Comparison of ENCODE assay signal across 8 mouse cellular contexts in the genomic region with DNA sequence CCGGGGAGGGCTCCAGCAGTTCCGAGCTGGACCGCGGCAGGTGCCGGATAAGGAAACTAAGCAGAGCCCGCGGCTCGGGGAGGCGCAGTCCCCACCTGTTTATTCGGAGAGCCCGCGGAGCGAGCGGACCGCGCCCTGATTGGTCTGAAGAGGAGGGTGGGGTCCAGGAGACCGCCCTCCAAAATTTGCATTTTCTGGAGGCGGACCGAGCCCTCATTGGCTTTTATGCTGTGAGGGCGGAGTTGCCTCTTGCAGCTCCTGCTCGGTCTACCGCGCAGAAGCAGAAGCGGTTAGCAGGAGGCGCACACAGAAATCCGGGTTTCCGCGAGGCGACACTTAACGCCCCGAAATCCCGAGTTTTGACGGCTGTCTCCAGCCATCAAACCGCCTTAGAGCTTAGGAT. TPM values are rescaled to one million over a fixed set of nuclear protein-coding genes. Genes with fewer than 3 reads are reported as not detected.
DNase-seq lines count a peak whose midpoint lies in the region; ATAC-seq and TF ChIP-seq lines count a peak whose summit lies in the region.

No protein-coding gene starts in this region.

- H3K36me3 ChIP-seq in hindbrain, embryonic 10.5 days, result no peaks in the 10 kb centered on the region
- H3K36me3 ChIP-seq in lung, postnatal 0 days (ENCODE audit: insufficient read depth, low read length), result no peaks in the 10 kb centered on the region

- under 1% methylated on average over 34 of the region's 34 CpGs for WGBS in hindbrain, embryonic 10.5 days
- WGBS in lung, postnatal 0 days, result under 1% methylated on average over 33 of the region's 34 CpGs

- TF ChIP-seq EP300 in lung, postnatal 0 days (IDR thresholded peaks at IDR 0.05), result no peak

- H3K4me2 ChIP-seq in lung, postnatal 0 days (replicated peaks; ENCODE audit: low read depth, low read length), result peak overlapping the region; percentile 54

- H3K9me3 ChIP-seq in hindbrain, embryonic 10.5 days, result no peaks in the 10 kb centered on the region
- H3K9me3 ChIP-seq in lung, postnatal 0 days (ENCODE audit: low read length), result no peaks in the 10 kb centered on the region

- H3K9ac ChIP-seq in lung, postnatal 0 days (replicated peaks; ENCODE audit: low read depth), result no peak overlapping the region

- H3K4me3 ChIP-seq in hindbrain, embryonic 10.5 days, result peak overlapping the region; percentile 45
- H3K4me3 ChIP-seq in lung, postnatal 0 days (ENCODE audit: low read depth, low read length), result peak overlapping the region; percentile 25

- TF ChIP-seq CTCF in lung, postnatal 0 days (IDR thresholded peaks at IDR 0.05), result no peak

- no peak overlapping the region for H3K27ac ChIP-seq in hindbrain, embryonic 10.5 days
- no peak overlapping the region for H3K27ac ChIP-seq in lung, postnatal 0 days (ENCODE audit: low read length)

- peak; percentile 25 for DNase-seq in NIH3T3 (ENCODE audit: low read depth)
- DNase-seq in cerebellum, adult 9-11 months, result peak; percentile 93
- DNase-seq in hindbrain, embryonic 10.5 days (ENCODE audit: low spot score), result peak; percentile 89
- DNase-seq in layer of hippocampus, postnatal 10 days (ENCODE audit: low spot score in 2 of 2), result peak; percentile 78 to 83
- DNase-seq in lung, postnatal 0 days (ENCODE audit: low spot score), result peak; percentile 96
- DNase-seq in ovary, postnatal 14 days (ENCODE audit: low spot score), result peak; percentile 75
- DNase-seq in thymus, postnatal 14 days, result peak; percentile 90

- peaks cover 100% of the 10 kb centered on the region for H3K27me3 ChIP-seq in hindbrain, embryonic 10.5 days (ENCODE audit: insufficient read depth, poor library complexity, severe bottlenecking)
- H3K27me3 ChIP-seq in lung, postnatal 0 days (replicated peaks; ENCODE audit: insufficient read depth, low read length), result peaks cover 67% of the 10 kb centered on the region

- peaks cover 34% of the 10 kb centered on the region for H3K4me1 ChIP-seq in hindbrain, embryonic 10.5 days (replicated peaks)
- H3K4me1 ChIP-seq in lung, postnatal 0 days (ENCODE audit: insufficient read depth, low read depth, low read length), result peaks cover 4% of the 10 kb centered on the region; the same call in 1 of the 2 replicates

- peak; percentile 92 for ATAC-seq in frontal cortex, adult (ENCODE audit: low TSS enrichment)
- peak; percentile 97 for ATAC-seq in lung, postnatal 0 days

RNA-seq across cellular contexts. Expression of a gene that starts 1.4 kb away (rescaled TPM):
- polyA plus RNA-seq in hindbrain, embryonic 10.5 days (2016; fragmentation: Nextera tagmentation; extraction: Ambion mirVana), result not detected in 2 replicates
- total RNA-seq in layer of hippocampus, postnatal 10 days (2021), result not detected
- not detected in 2 replicates for polyA plus RNA-seq in lung, postnatal 0 days (2015; fragmentation: Nextera tagmentation; extraction: Ambion mirVana)

RNA-seq across cellular contexts. Expression of a gene that starts 2.8 kb away (rescaled TPM):
- polyA plus RNA-seq in hindbrain, embryonic 10.5 days (2016; fragmentation: Nextera tagmentation; extraction: Ambion mirVana), result not detected in 2 replicates
- total RNA-seq in layer of hippocampus, postnatal 10 days (2021), result under 1 TPM; 0.18 to 0.43 TPM
- not detected in 2 replicates for polyA plus RNA-seq in lung, postnatal 0 days (2015; fragmentation: Nextera tagmentation; extraction: Ambion mirVana)

RNA-seq across cellular contexts. Expression of a gene that starts 18.5 kb away (rescaled TPM):
- 0.71 and 1.2 TPM in 2 replicates for polyA plus RNA-seq in hindbrain, embryonic 10.5 days (2016; fragmentation: Nextera tagmentation; extraction: Ambion mirVana)
- 1,000 to 10,000 TPM; 1,094 to 1,136 TPM for total RNA-seq in layer of hippocampus, postnatal 10 days (2021)
- polyA plus RNA-seq in lung, postnatal 0 days (2015; fragmentation: Nextera tagmentation; extraction: Ambion mirVana), result 0.56 and 0.65 TPM in 2 replicates

RNA-seq across cellular contexts. Expression of a gene that starts 22.5 kb away (rescaled TPM):
- 0.64 and 0.80 TPM in 2 replicates for polyA plus RNA-seq in hindbrain, embryonic 10.5 days (2016; fragmentation: Nextera tagmentation; extraction: Ambion mirVana)
- 1 to 10 TPM; 2.2 to 2.9 TPM for total RNA-seq in layer of hippocampus, postnatal 10 days (2021)
- polyA plus RNA-seq in lung, postnatal 0 days (2015; fragmentation: Nextera tagmentation; extraction: Ambion mirVana), result 2.7 and 3.3 TPM in 2 replicates

RNA-seq across cellular contexts. Expression of a gene that starts 27.8 kb away (rescaled TPM):
- polyA plus RNA-seq in hindbrain, embryonic 10.5 days (2016; fragmentation: Nextera tagmentation; extraction: Ambion mirVana), result 54.5 and 55.3 TPM in 2 replicates
- 10 to 100 TPM; 12.2 to 17.3 TPM for total RNA-seq in layer of hippocampus, postnatal 10 days (2021)
- 26.7 and 26.8 TPM in 2 replicates for polyA plus RNA-seq in lung, postnatal 0 days (2015; fragmentation: Nextera tagmentation; extraction: Ambion mirVana)

Comparison
In these comparisons a context has a peak if more than half of its experiments do, and no peak if none do; other contexts are left out.
1. DNase-seq: peak in every context shown above with its lines; median percentile 96 in lung, postnatal 0 days; 93 in cerebellum, adult 9-11 months; 90 in thymus, postnatal 14 days; 89 in hindbrain, embryonic 10.5 days; 80 in layer of hippocampus, postnatal 10 days; 75 in ovary, postnatal 14 days; 25 in NIH3T3.